Mouse (Mus musculus) bone marrow macrophage, adult 2 months (primary cell): ENCODE data around the gene Shisa3.

Experiments
- CTCF ChIP-seq: IDR thresholded peaks from 2 replicates; pipeline ENCODE4 v1.5.1; 2012; ENCODE audit warnings: low read depth, mild to moderate bottlenecking, low read length, moderate library complexity
- POLR2A ChIP-seq: IDR thresholded peaks from 2 replicates; pipeline ENCODE4 v1.6.1; 2012; ENCODE audit warnings: mild to moderate bottlenecking, low read depth, low read length, borderline replicate concordance

GRCm38 (mm10) chr5:67579725-67580633 lies 27.7 kb upstream of the Shisa3 start:
- TF ChIP-seq POLR2A, result no peak
- TF ChIP-seq CTCF, result no peak
